Mouse (Mus musculus): ENCODE measurements around the gene Kpna1.
"Not testable (repeated sequence)": the region's sequence is repeated elsewhere in the genome, so short reads cannot be mapped to it uniquely, and the experiment has no call there.

Kpna1 gene

DNA sequence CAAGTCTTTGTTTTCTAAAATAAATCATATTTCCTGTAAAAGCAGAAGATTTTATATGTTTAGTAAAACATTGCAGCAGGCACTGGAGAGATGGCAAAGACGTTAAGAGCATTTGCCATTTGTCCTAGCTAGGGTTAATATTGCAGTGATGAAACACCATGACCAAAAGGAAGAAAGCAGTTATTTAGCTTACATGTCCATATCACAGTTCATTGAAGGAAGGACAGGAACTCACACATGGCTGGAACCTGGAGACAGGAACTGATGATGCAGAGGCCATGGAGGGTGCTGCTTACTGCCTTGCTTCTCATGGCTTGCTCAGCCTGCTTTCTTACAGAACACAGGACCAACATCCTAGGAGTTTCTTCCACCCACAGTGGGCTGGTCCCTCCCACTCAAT, 13.8 kb downstream of the Kpna1 start:
- no peak for DNase-seq (ENCODE audit: low spot score in 2 of 2)

DNA sequence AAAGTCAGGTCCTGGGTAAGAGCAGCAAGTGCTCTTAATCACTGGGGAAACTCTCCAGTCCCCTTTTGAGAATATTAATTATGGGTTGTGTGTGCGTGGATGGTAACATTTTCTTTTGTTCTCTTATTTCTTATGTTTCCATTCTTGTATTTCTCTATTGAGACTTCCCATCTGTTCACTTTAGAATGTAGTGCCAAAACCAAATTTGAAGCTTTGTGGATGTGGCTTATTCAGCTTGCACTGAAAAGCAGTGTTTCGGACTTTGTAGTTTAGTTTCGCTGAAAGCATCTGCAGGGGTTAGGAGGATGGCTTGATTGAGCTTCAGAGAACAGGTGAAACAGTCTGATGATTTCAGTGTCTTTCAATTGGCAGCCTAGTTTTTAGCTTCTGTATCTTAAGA, 14.8 kb downstream of the Kpna1 start:
- DNase-seq (ENCODE audit: low spot score in 2 of 2): no peak

DNA sequence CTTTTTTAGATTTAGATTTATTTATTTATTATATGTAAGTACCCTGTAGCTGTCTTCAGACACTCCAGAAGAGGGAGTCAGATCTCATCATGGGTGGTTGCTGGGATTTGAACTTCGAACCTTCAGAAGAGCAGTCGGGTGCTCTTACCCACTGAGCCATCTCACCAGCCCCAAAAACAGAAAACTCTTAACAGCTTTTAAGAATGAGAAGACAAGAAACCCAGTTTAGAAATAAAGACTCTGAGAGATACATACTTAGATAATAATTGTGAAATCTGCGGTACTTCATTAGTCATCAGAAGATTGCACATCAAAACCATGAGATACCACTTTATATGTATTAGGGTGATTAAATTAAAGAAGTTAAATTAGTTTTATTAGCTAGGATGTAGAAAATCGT, 20.3 kb downstream of the Kpna1 start:
- DNase-seq (ENCODE audit: low spot score in 2 of 2): not testable (repeated sequence)

DNA sequence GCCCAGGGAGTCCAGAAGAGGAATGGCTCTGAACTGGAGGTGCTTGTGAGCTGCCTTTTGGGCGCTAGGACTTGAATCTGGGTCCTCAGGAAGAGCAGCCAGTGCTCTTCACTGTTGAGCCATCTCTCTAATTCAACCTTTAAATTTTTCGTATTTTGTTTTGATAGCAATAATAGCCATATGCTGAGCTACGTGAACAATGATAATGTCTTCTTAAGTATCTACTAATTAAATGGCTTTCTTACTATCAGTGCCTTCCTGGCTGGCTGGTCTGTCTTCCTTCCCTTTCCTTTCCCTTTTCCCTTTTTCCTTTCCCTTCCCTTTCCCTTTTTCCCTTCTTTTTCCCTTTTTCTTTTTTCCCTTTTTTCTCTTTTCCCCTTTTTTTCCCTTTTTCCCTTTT, 29.8 kb downstream of the Kpna1 start:
- DNase-seq (ENCODE audit: low spot score in 2 of 2): no peak

DNA sequence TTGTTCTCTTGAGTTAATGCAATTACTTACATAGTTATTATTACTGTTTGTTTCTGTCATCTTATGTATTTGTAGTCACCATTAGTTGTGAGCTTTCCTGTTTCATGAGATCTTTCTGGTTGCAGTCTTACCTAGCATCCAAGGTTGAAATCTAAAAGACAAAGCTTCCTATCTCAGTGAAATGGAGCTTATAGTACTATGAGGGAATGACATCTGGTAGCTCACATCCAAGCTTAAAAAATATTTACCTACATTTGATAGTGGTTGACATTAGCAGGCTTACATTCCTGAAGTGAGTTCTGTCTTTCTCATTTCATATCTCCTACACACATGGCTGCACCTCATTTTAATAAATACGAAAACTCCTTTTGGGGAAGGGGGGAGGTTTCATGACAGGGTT, 37.8 kb downstream of the Kpna1 start:
- no peak for DNase-seq (ENCODE audit: low spot score in 2 of 2)

DNA sequence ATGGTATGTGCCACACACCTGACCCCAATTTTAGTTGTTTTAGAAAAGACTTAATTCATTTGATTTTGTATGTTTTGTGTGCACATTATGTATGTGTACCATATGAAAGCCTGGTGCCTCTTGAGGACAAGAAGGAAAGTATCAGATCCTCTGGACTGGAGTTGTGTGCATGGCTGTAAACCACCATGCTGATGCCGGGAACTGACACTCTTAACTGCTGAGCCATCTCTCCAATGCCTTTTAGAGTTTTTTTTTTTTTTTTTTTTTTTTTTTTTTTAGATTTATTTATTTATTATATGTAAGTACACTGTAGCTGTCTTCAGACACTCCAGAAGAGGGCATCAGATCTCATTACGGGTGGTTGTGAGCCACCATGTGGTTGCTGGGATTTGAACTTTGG, 49.6 kb downstream of the Kpna1 start:
- DNase-seq (ENCODE audit: low spot score in 2 of 2): not testable (repeated sequence)

DNA sequence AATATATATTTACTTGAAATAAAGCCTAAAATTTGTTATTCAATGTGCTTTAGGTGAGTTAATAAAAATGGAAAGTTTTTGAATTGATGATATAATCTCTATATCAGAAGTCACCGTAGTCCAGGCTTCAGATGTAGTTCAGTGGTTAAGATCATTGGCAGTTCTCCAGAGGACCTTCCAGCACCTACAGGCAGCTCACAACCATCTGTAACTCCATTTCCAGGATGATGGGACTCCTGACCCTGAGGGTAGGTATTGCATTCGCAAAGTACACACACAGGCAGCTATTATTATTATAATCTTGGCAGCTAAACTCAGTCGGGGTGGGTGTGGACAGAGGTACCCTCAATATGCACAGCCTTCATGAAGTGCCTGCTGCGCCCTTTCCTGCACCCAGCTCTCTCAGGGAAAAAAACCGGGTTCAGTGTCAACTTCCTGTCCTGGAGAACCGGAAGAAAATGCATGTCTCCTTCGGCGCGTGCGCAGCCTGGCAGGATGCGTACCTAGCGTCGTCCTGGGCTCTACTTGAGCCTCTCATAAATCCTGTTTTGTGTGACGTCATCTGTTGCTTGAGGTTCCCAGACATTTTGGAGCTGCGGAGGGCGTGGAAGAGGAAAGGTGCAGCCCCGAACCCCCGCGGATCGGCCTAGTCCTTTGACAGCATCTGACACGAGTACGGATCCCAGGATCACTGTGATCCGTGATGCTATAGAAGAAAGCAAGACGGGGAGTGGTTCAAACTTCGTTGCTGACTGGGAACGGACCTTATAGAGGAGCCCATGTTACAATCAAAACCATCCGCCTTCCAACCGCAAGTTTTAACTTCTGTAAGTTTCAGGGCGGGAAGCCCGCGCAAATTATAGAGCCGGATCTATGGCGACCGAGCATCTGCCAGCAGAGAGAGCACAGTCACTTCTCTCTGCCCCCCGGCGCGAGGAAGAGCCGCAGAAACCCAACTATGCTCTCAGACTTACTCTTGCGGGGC, 62.4 kb downstream of the Kpna1 start, which contains the start of gene Wdr5b:
Gene Wdr5b (plus strand): TSS at position 551 of the 985 bp plus-strand sequence.
- DNase-seq (ENCODE audit: low spot score in 2 of 2): peak; percentile 74 to 87

DNA sequence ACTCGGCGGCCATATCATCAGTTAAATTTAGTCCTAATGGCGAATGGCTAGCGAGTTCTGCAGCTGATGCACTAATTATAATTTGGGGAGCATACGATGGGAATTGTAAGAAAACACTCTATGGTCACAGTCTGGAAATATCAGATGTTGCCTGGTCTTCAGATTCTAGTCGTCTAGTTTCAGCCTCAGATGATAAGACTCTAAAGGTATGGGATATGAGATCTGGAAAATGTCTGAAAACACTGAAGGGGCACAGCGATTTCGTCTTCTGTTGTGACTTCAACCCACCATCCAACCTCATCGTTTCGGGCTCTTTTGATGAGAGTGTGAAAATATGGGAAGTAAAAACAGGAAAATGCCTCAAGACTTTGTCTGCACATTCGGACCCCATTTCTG, 63.1 kb downstream of the Kpna1 start:
- no peak for DNase-seq (ENCODE audit: low spot score in 2 of 2)

DNA sequence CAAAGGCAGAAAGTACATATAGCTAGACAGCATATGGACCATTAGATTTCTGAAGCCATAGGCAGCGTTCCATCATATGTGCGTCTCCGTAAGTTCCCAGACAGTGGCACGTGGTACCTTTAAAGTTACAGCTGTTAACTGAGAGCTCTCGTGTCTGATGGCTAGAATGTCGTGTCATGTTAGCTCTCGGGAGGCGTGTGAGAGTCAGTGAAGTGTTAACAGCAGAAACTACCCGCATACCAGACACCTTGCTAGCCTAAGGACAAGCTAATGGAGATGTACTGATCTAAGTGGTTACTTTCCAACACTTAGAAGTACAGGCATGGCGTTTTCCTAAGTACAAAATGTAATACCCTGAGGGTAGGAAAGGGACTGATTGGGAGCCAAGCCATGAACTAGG, 64.5 kb downstream of the Kpna1 start:
- no peak for DNase-seq (ENCODE audit: low spot score in 2 of 2)

DNA sequence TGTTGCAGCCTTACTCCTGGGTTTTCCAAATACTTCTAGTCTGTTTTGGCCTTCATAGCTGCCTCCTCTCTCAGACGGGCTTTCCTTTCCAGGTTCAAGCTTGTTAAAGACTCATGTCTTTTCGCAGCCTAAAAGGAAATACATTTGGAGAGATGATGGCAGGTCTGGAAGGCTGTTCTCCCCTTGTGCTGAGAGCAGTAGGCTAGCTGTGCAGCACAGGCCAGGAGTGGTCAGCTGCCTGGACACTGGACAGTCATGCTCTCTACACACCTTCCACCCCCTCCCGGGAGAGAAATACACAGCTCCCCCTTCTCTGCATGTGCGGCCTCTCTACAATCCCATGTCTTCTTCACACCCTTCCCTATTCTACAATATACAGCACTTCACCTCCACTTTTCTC, 65.4 kb downstream of the Kpna1 start:
- DNase-seq (ENCODE audit: low spot score in 2 of 2): no peak

DNA sequence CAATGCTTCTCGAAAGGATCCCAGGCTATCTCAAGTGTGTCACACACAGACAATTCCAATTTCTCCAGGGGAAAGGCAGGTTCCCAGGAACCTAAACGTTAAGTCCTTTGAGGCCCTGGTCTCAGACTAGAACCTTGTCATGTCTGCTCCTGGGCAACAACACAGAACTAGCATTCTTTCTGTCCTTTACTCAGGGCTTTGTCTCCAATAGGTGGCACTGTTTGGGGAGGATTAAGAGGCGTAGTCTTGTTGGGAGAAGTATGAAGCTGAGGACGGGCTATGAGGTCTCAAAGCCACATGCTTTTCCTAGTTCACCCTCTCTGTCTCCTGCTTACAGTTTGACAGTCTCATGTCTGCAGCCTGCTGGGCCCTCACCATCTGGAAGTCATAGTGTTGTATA, 69.0 kb downstream of the Kpna1 start:
- no peak for DNase-seq (ENCODE audit: low spot score in 2 of 2)

DNA sequence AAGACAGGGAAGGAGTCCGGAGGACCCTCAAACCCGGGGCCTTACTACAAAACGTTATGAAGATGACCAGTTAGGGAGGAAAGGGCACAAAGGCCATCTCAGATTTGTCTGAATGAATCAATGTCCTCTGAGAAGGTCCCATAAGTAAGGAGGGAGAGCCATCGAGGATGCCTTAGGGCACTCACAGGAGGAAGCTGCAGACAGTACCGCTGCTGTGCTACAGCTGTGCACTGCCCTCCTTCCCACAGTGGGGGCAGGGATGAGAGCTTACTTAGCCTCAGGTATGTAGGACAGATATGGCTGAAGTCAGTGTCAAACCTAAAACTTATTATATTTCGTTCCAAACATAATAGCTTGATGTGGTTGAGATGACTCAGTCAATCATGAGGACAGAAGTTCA, 72.9 kb downstream of the Kpna1 start:
- DNase-seq (ENCODE audit: low spot score in 2 of 2): no peak

DNA sequence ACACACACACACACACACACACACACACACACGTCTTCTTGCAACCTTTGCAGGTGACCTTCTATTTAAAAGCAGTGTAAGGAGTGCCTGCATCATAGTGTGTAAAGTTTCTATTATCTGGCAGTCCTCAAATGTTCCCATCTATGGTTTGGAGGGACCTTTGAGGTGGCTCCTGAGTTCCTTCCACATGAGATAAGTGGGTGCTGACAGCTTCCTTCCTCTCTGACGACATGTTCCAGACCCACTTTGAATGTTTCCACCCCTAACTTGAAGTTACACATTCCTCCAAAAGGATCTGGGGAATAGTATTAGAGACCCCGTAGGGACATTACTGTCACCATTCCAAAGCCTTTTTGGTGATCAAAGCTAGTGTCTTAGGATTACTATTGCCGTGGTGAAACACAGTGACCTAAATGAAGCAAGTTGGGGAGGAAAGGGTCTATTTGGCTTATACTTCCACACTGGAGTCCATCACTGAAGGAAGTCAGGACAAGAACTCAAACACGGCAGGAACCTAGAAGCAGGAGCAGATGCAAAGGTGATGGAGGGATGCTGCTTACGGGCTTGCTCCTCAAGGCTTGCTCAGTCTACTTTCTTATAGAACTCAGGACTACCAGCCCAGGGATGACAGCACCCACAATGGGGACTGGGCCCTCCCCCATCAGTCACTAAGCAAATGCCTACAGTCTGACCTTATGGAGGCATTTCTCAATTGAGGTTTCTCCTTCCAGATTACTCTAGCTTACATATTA, 75.2 kb downstream of the Kpna1 start:
- no peak for DNase-seq (ENCODE audit: low spot score in 2 of 2)

DNA sequence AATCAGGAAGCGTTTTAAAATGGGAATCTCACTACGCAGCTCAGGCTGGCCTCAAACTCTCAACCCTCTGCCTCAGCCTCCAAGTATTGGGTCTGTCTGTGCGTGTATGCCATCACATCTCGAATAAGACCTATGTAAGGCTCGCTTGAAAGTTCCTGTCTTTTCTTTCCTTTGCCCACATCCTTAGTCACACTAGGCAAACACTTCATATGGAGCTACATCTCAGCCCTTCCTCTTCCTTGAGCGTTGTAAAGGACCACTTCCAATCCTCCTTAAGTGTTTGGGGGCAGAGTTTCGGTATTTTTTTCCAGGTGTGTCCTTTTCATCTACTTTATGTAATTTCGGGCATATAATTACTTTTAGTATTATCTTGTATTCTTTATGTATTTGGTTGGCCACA, 76.4 kb downstream of the Kpna1 start:
- no peak for DNase-seq (ENCODE audit: low spot score in 2 of 2)

DNA sequence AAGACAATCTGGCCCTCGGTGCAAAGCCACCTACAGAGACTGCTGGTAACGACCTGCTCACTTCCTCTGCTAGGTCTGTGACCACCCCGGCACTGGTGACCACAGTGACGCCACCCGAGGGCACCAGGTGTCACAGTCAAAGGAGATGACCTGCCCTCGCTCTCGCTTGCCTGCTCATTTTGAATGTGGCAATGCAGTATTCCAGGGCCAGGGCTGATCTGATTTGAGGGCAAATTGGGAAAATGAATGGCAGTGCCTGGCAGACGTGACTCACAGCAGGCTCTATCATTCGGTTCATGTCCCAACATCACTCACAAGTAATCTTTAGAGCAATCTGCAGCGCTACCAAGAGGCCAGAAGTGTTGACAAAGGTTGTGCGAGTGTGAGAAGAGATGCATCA, 77.9 kb downstream of the Kpna1 start:
- DNase-seq (ENCODE audit: low spot score in 2 of 2): no peak

DNA sequence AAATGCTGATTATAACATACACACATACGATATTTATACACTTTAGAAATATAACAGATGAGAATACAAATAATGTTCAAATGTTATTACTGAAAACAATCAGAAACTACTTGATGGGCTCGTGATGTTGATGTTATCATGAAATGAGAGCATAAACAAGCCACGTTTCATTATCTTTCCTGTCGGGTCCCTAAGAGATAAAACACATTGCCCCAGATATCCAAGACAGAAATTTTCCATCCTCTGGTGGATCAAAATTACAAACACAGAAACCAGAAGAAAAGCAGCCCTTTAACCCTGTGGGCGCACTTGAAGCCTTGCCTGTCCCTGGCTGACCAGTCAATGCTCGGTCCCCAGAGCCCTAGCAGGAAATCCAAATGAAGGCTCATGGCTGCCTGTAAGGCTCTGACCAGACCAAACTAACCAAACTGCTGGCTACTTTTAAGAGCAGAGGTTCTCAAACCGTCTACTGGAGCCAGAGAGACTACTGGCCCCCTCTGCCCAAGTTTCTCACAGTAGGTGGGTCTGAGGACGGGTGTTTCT, 79.5 kb downstream of the Kpna1 start:
- DNase-seq (ENCODE audit: low spot score in 2 of 2): no peak

DNA sequence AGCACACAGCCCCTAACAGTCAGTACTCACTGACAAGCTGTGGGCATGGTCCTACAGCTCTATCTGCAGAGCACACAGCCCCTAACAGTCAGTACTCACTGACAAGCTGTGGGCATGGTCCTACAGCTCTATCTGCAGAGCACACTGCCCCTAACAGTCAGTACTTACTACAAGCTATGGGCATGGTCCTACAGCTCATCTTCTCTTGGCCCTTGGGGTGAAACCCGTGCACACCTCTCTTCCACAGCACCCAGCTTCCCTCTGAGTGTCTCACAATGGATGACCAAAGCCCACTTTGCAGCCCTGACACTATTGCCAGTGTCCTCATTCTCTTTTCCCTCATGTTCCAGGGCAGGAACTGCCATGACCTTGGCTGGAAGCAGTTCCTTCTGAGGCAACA, 84.0 kb downstream of the Kpna1 start:
- DNase-seq (ENCODE audit: low spot score in 2 of 2): not testable (repeated sequence)

DNA sequence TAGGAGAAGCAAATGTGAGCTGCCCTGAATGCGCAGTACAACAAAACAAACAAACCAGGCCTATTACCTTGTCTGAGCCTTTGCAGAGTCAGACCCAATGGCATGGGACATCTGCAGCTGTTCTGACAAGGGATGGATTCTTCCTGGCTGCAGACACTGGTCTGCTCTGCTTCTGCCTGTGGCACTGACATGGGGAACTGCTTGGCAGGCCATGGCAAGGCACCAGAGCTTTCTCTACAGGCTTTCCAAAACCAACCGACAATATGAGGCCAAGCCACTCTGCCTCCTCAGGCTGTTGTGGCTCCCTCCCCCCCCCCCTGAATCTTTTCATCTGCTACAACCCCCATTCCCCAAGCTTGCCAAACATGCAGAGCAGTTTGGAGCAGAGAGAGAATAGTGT, 84.8 kb downstream of the Kpna1 start:
- DNase-seq (ENCODE audit: low spot score in 2 of 2): no peak

DNA sequence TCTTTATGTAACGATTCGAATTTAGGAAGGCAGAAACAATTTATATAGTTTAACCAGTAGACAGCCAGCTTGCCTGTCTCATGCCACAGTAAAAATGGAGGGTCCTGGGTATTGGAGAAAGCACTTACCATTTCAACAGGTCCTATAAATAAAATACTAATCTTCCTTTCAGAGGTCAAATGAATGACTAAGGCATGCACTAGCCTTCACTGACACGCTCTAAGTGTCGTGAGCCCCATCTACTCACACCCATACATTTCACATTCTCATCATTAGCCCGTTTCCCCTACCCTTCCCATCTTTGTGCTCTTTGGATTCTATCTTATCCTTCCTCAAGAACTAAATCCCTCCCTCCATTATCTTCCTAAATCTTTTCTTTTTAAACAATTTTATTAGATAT, 86.4 kb downstream of the Kpna1 start:
- no peak for DNase-seq (ENCODE audit: low spot score in 2 of 2)

DNA sequence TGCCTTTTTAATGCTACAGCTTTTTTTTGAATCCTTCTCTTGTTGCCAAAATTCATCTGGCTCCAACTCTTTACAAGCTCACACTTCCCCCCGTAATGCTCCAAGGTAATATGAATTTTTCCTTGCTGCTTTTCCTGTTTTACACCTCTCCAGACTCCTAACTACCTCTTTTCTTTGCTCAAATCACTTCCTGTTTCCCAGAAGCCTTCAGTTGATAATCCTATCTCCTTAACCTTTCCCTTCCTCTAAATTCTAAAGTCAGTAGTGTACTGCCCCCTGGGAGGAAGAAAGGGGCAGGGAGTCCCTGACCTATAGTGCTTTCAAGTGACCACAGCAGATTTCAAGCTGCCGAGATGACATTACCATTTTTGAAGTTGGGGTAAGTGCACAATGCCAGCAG, 89.1 kb downstream of the Kpna1 start:
- DNase-seq (ENCODE audit: low spot score in 2 of 2): no peak

DNA sequence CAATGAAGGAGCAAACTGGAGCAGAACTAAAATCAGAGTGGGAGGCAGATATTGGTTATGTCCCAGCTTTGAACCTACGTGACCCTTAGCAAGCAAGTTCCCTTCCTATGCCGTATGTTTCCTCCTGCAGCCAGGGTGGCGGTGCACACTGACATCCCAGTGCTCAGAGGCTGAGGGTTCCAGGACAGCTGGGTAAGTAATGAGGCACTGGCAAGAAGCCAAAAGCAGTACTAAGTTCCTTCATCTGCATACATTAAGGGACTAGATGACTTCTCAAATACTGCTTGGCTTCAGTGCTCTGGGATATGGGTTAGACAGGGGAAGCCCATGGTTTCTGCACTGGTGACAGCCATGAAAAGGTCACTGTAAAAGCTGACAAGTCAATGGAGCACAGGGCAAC, 89.8 kb downstream of the Kpna1 start:
- no peak for DNase-seq (ENCODE audit: low spot score in 2 of 2)

DNA sequence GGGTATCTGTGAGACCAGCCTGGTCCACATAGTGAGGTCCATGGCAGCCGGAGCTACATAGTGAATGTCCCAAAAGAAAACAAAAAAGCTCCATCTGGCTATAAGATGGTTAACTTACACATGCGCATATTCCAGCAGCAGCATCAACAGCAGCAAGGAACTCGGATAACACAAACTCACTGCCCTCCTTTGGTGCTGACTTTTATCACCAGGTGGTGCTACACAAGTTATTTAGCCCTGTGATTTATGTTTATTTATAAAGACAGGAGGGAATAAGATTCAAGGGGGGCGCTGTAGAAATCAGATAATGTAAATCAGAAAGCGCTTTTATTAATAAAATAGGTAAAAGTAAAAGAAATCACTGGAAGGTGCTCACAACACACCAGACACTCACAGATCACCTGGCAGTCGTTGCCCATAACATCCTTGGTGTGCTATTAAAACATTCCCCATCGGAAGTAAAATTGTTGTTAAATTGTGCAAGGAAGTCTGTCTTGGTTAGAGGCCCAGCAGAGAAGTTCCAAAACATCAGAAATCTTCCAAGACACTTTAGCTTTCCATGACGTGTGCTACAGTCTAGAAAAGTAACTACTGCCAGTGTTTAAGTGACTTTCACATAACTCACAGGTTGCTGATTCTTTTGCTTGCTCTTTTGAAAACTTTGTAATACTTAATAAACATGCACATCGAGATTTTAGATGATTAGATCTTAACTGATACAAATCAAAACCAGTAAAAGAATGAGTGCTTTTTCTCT, 91.4 kb downstream of the Kpna1 start:
- DNase-seq (ENCODE audit: low spot score in 2 of 2): no peak

All from frontal cortex, postnatal 25 days (tissue).